Mouse (Mus musculus) stomach, adult 2 months (tissue): ENCODE data around the gene Olfr1100. TPM values are rescaled to one million over a fixed set of nuclear protein-coding genes. Genes with fewer than 3 reads are reported as not detected.

Experiments
- polyA plus RNA-seq: library from polyadenylated mRNA; depleted of rRNA; stranded (reverse); fragments of >200 nt; gene quantifications from 2 replicates; pipeline ENCODE4 v1.2.3, GENCODE M21; 2012; rRNA removed

The Olfr1100 gene
- not detected in 2 replicates for polyA plus RNA-seq

DNA sequence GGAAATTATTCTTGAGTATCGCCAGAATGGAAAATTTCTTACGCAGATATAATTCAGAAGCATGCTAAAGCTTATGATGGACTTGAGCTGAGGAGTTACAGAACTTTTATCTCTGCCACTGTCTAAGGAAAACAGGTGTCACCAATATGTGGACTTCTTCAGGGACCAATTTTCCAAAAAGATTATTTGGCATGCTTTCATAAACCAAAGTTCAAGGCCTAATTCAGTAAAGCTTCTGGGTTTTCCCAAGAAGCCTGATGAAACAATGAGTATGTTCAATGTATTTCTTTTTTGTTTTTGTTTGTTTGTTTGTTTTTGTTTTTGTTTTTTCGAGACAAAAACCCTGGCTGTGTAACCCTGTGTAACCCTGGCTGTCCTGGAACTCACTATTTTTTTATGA, at the start of gene Olfr1100:
TSS of gene Olfr1100 (minus strand) at position 101 of the 400 bp plus-strand sequence.

DNA sequence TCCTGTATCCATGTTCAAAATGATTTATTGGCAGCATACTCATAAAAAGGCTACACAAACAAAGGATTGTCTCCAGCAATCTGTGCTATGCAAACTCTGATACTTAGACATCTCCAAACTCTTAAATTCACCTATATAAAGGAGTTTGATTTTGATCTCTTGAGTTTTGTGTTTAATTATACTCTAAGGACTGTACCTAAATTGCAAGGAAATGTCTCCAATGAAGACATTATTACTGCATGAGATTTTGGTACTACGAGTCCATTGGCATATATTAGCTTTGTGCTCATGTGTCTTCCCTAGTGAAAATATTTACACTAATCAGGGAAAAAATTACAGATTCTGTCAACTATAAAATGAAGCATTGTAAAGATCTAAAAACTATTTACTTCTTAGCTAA, 47.2 kb upstream of the Olfr1100 start, which contains the start of gene Olfr1104:
TSS of gene Olfr1104 (minus strand) at position 101 of the 400 bp plus-strand sequence.

DNA sequence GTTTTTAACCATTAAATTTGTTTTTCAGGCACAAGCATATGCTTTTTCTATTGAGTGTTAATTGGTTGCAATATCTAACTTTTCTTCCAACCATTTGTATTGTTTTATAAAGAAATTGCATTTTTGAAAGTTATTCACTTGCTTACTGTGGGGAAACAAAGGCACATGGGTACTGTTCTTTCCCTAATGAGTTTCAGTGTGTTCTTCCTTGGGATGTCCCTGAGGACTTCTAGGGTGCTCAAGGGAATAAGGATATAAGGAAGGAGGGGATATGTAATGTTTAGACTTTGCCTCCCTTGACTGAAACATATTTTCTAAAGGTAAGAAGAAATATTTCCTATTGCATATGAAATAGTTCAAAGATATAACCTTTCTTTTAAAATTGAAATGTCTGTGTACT, 18.3 kb upstream of the Olfr1100 start, which contains the start of gene Olfr1102:
TSS of gene Olfr1102 (plus strand) at position 301 of the 400 bp plus-strand sequence.

DNA sequence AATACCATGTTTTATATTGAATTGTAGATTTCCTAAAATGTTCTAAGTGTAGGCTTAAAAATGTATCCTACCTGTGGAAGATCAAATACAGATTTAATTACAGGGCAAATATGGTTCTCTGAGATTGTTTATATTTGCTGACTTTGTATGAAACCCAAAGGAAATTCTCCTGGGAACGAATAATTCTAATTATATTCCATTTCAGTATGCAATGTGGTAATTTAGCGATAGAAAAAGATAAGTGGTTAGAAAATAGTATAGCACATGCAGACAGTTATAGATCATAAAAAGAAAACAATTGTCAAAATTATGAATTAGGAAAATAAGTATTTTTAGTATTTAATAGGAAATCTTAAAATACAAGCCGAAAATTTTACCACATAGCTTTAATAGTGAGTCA, 11.4 kb upstream of the Olfr1100 start, which contains the start of gene Olfr1101:
TSS of gene Olfr1101 (minus strand) at position 101 of the 400 bp plus-strand sequence.

DNA sequence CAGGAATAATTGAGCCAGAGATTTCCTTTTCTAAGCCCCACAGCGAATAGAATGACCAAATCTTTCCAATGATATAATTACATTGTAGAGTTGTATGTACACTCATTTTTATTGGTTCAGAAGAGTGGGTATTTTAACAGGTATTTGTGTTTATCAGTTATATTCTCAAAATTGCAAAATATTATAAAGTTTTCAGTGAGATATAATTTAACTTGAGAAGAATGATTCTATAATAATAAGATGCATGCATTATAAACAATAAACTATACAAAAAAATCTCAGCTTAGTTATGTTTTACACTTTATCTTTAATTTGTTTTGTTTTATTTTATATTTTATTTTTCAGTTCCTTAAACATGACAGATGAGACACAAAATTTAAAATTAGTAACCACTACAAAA, 19.2 kb downstream of the Olfr1100 start, which contains the start of gene Olfr1099:
TSS of gene Olfr1099 (minus strand) at position 101 of the 400 bp plus-strand sequence.

Other genes with a start within 250 kb of the Olfr1100 start
- not detected in 2 replicates for gene Olfr1089, start 246.3 kb downstream of the Olfr1100 start, polyA plus RNA-seq
- not detected in 2 replicates for gene Olfr1090, start 221.0 kb downstream of the Olfr1100 start, polyA plus RNA-seq
- not detected in 2 replicates for gene Olfr1093, start 197.5 kb downstream of the Olfr1100 start, polyA plus RNA-seq
- not detected in 2 replicates for gene Olfr141, start 169.9 kb downstream of the Olfr1100 start, polyA plus RNA-seq
- not detected in 2 replicates for gene Olfr1094, start 155.3 kb downstream of the Olfr1100 start, polyA plus RNA-seq
- not detected in 2 replicates for gene Olfr1095, start 128.3 kb downstream of the Olfr1100 start, polyA plus RNA-seq
- not detected in 2 replicates for gene Gm13723, start 105.2 kb downstream of the Olfr1100 start, polyA plus RNA-seq
- gene Olfr1097, start 87.7 kb downstream of the Olfr1100 start, polyA plus RNA-seq = not detected in 2 replicates
- gene Olfr1098, start 55.4 kb downstream of the Olfr1100 start, polyA plus RNA-seq = not detected in 2 replicates
- not detected in 2 replicates for gene Olfr1099, start 19.3 kb downstream of the Olfr1100 start, polyA plus RNA-seq
- gene Olfr1101, start 11.3 kb upstream of the Olfr1100 start, polyA plus RNA-seq = not detected in 2 replicates
- not detected in 2 replicates for gene Olfr1102, start 18.4 kb upstream of the Olfr1100 start, polyA plus RNA-seq
- gene Olfr1104, start 47.1 kb upstream of the Olfr1100 start, polyA plus RNA-seq = not detected in 2 replicates
- gene Olfr1105, start 56.6 kb upstream of the Olfr1100 start, polyA plus RNA-seq = not detected in 2 replicates
- gene Olfr1106, start 72.3 kb upstream of the Olfr1100 start, polyA plus RNA-seq = not detected in 2 replicates
- not detected in 2 replicates for gene Olfr1107, start 95.9 kb upstream of the Olfr1100 start, polyA plus RNA-seq
- not detected in 2 replicates for gene Olfr1109, start 116.1 kb upstream of the Olfr1100 start, polyA plus RNA-seq
- gene Olfr259, start 134.6 kb upstream of the Olfr1100 start, polyA plus RNA-seq = not detected in 2 replicates
- not detected in 2 replicates for gene Olfr1110, start 160.3 kb upstream of the Olfr1100 start, polyA plus RNA-seq
- not detected in 2 replicates for gene Olfr1111, start 172.7 kb upstream of the Olfr1100 start, polyA plus RNA-seq
- not detected in 2 replicates for gene Olfr1112, start 207.8 kb upstream of the Olfr1100 start, polyA plus RNA-seq
- gene Olfr1113, start 229.0 kb upstream of the Olfr1100 start, polyA plus RNA-seq = not detected in 2 replicates